Mouse (Mus musculus) intestine, embryonic 14.5 days (tissue): ENCODE measurements around the gene Taok1. TPM values are rescaled to one million over a fixed set of nuclear protein-coding genes. Genes with fewer than 3 reads are reported as not detected.
A peak's percentile ranks its signal among the peaks of the same experiment; 100 is the strongest.

ENCODE experiments used
- ATAC-seq: fragments of 200-750 bp; cut with Nextera tagmentation; replicated peaks from 2 replicates; pipeline ENCODE4 v1.8.0; 2017; ENCODE audit warnings: low read depth, moderate number of reproducible peaks, moderate TSS enrichment, moderate library complexity; ENCODE audit not compliant: low FRiP score, low TSS enrichment
- DNase-seq: peaks from one replicate; pipeline ENCODE4 v3.0.0-alpha.2; 2018; ENCODE audit warnings: low spot score
- H3K27ac ChIP-seq: fragments of 300-500 bp; sonication (generic); 2 replicates; pipeline ENCODE4 v1.5.1; 2014; ENCODE audit warnings: low read depth, mild to moderate bottlenecking, control low read depth
- H3K27me3 ChIP-seq: fragments of 300-500 bp; sonication (generic); replicated peaks from 2 replicates; pipeline ENCODE4 v1.6.1; 2014; ENCODE audit warnings: low read length, control low read depth; ENCODE audit not compliant: control insufficient read depth, insufficient read depth
- H3K36me3 ChIP-seq: fragments of 300-500 bp; sonication (generic); 2 replicates; pipeline ENCODE4 v1.6.1; 2014; ENCODE audit warnings: low read length, control low read depth; ENCODE audit not compliant: control insufficient read depth, insufficient read depth
- H3K4me1 ChIP-seq: fragments of 300-500 bp; sonication (generic); replicated peaks from 2 replicates; pipeline ENCODE4 v1.6.1; 2014; ENCODE audit warnings: low read length, control low read depth, mixed read lengths; ENCODE audit not compliant: control insufficient read depth, insufficient read depth
- H3K4me2 ChIP-seq: fragments of 300-500 bp; sonication (generic); 2 replicates; pipeline ENCODE4 v1.6.1; 2014; ENCODE audit warnings: low read length
- H3K4me3 ChIP-seq: fragments of 300-500 bp; sonication (generic); 2 replicates; pipeline ENCODE4 v1.5.1; 2014; ENCODE audit warnings: low read depth, low read length, control low read depth, mixed read lengths
- H3K9ac ChIP-seq: fragments of 300-500 bp; sonication (generic); 2 replicates; pipeline ENCODE4 v1.6.1; 2014; ENCODE audit warnings: mild to moderate bottlenecking, low read length
- H3K9me3 ChIP-seq: fragments of 300-500 bp; sonication (generic); 2 replicates; pipeline ENCODE4 v1.6.1; 2016; ENCODE audit warnings: low read length, control low read depth; ENCODE audit not compliant: control insufficient read depth
- WGBS: fragments of 180-500 bp; shearing (Covaris S2); extraction: QIAGEN DNeasy Blood & Tissue Kit; methylation state at CpG from one replicate; pipeline ENCODE4 v1.1.7; 2014; 5-methylcytosine and 5-hydroxymethylcytosine counted together
- polyA plus RNA-seq: library from polyadenylated mRNA; unstranded; fragments of >200 nt; fragmentation: Nextera tagmentation; extraction: Ambion mirVana; gene quantifications from 2 replicates; pipeline ENCODE4 v1.2.1, GENCODE M21; 2014

The Taok1 gene
- polyA plus RNA-seq, 1 experiment from 2014 or later = 19.7 TPM

DNA sequence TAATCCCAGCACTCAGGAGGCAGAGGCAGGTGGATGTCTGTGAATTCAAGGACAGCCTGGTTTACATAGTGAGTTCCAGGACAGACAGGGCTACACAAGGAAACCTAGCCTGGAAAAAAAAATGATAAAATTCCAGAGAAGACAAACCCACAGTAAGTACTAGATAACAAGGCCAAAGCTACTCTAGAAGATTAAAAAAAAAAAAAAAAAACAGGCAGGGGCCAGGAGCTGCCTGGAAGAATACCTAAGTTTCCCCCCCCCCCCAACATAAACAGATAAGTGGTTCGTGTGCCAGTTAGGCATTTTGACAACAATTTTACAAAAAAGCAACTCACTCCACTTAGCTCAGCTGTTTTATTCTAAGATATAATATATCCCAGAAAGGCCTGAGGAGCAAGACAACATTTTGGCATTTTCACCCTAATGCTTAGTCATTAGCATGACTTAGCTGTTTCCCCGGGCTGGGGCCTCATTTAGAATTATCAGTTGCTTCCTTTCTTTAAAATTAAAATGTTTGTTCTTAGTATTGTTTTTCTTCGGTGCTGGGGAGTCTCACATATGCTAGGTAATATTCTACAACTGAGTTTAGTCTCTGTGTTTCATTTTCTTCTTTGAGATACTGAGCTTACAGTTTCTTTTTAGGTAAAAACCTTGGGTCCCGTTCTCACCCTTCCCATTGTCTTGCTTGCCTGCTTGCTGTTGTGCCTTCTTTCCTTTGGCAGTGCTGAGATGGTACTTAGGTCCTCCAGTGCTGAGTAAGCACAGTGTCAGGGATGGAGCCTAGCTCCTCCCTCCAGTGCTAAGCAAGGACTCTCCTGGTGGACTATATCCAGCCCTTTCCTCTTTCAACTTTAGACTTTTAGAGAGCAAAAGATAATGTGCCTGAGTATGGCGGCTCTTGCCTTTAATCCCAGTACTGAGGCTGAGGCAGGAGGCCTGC is 19.3 kb upstream of the Taok1 start:
- H3K36me3 ChIP-seq = no peaks in the 10 kb centered on the region
- WGBS = 70% methylated on average over 5 of the region's 5 CpGs
- H3K4me2 ChIP-seq = no peak overlapping the region
- 0 out of 2 replicates have a peak, but pooled peaks cover 3% of the 10 kb centered on the region for H3K27me3 ChIP-seq
- H3K4me1 ChIP-seq = peaks cover 12% of the 10 kb centered on the region
- no peak overlapping the region for H3K4me3 ChIP-seq
- no peak for ATAC-seq
- no peak overlapping the region for H3K9ac ChIP-seq
- no peak overlapping the region for H3K27ac ChIP-seq
- H3K9me3 ChIP-seq = no peaks in the 10 kb centered on the region
- no peak for DNase-seq

DNA sequence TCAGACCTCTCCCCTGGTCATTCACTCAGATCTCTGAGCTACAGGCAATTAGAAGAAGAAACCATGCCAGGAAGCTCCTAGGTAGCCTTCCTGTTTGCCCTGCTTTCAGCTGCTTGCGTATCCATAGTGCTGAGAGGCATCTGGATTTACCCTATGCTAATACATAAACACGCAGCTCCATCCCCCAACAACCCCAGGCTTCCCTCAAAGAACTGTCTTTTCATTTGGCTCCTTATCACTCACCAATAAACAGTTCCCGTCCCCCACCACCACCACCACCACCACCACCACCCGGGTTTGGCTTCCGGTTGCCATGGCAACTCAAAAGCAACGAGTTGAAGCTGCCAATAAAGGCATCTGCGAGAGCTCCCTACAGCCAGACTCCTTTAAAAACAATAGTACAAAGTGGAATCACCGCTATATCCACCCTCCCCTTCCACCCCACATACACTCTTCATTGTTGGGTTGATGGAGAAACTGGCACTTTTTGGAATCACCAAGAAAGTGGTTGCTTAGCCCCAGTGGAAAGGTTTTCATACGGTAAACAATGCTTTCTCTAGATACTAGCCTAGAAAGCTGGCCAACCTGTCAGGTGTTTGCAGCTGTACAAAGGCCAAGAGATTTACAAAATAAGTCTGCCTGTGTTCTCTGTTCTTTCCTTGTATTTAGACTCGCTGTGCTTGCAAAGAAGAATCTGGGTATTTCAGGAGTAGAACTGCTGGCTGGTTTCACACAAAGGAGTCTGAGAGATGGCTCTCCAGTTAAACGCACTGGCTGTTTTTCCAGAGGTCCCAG is 17.6 kb upstream of the Taok1 start:
- H3K27me3 ChIP-seq = 0 out of 2 replicates have a peak, but pooled peaks cover 3% of the 10 kb centered on the region
- H3K9ac ChIP-seq = peak overlapping the region; percentile 27
- peak overlapping the region; percentile 31 for H3K4me3 ChIP-seq
- H3K4me1 ChIP-seq = peaks cover 12% of the 10 kb centered on the region
- ATAC-seq = no peak
- DNase-seq = peak; percentile 60
- WGBS = 12% methylated on average over 11 of the region's 11 CpGs
- H3K27ac ChIP-seq = no peak overlapping the region
- H3K4me2 ChIP-seq = peak overlapping the region; percentile 77
- no peaks in the 10 kb centered on the region for H3K36me3 ChIP-seq
- H3K9me3 ChIP-seq = no peaks in the 10 kb centered on the region

DNA sequence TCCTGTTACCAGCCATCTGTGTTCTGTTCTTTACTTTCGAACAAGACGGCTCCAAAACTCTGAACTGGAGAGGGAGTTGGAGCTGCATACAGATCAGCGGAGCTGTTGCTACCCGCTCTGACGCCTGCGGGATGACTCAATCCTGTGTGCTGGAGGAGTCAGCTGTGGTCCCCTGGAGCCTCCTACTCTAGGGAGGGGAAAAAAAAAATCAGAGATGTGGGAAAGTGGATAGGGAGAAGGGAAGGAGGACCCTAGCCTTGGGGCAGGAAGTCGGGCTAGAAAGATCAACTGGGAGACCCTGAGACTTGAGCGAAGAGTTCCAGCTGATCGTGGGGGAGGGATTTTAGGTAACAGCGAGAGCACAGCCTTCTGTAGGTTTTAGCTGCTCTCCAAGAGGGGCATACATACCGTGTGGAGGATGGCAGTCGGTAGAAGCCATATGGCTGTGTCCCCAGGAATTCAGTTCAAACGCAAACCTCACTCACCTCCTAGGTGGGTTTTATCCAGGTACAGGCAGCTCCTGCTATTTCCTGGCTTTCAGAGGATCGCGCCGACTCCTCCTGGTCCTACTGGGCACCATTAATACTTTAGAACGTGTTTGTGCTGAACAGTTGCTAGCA is 16.9 kb upstream of the Taok1 start:
- peak overlapping the region; percentile 2; the same call in 1 of the 2 replicates for H3K27ac ChIP-seq
- peak overlapping the region; percentile 77 for H3K4me2 ChIP-seq
- DNase-seq (peak; percentile 71), ATAC-seq (no peak; the same call in 1 of the 2 replicates)
- 0 out of 2 replicates have a peak, but pooled peaks cover 3% of the 10 kb centered on the region for H3K27me3 ChIP-seq
- H3K4me1 ChIP-seq = peaks cover 12% of the 10 kb centered on the region
- 1% methylated on average over 17 of the region's 17 CpGs for WGBS
- peak overlapping the region; percentile 27 for H3K9ac ChIP-seq
- no peaks in the 10 kb centered on the region for H3K36me3 ChIP-seq
- H3K9me3 ChIP-seq = no peaks in the 10 kb centered on the region
- H3K4me3 ChIP-seq = peak overlapping the region; percentile 31

DNA sequence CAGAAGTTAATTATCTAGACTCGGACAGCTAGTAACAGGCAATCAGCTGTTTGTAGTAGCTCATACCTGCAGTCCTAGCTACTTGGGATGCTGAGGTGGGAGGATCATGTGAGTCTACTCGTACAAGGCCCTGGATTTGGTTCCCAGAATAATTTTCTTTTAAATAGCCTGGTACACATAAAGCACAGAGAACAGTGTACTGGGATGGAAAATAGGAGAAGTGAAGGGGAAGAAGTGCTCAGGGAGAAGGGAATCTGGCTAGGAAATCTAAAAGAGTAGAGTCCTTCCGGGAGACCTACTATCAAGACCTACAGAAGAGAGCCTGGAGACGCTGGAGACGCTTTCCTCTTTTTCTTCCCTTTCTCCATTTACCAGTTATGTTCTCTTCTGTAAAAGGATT is 16.4 kb upstream of the Taok1 start:
- DNase-seq (no peak), ATAC-seq (no peak)
- WGBS = 28% methylated on average over 5 of the region's 5 CpGs
- H3K4me2 ChIP-seq = peak overlapping the region; percentile 77
- peak overlapping the region; percentile 2; the same call in 1 of the 2 replicates for H3K27ac ChIP-seq
- 0 out of 2 replicates have a peak, but pooled peaks cover 3% of the 10 kb centered on the region for H3K27me3 ChIP-seq
- H3K4me1 ChIP-seq = peaks cover 12% of the 10 kb centered on the region
- H3K4me3 ChIP-seq = peak overlapping the region; percentile 31; the same call in 1 of the 2 replicates
- no peaks in the 10 kb centered on the region for H3K9me3 ChIP-seq
- 0 out of 2 replicates have a peak overlapping the region, but pooled peaks have one; percentile 1 for H3K9ac ChIP-seq
- H3K36me3 ChIP-seq = no peaks in the 10 kb centered on the region

DNA sequence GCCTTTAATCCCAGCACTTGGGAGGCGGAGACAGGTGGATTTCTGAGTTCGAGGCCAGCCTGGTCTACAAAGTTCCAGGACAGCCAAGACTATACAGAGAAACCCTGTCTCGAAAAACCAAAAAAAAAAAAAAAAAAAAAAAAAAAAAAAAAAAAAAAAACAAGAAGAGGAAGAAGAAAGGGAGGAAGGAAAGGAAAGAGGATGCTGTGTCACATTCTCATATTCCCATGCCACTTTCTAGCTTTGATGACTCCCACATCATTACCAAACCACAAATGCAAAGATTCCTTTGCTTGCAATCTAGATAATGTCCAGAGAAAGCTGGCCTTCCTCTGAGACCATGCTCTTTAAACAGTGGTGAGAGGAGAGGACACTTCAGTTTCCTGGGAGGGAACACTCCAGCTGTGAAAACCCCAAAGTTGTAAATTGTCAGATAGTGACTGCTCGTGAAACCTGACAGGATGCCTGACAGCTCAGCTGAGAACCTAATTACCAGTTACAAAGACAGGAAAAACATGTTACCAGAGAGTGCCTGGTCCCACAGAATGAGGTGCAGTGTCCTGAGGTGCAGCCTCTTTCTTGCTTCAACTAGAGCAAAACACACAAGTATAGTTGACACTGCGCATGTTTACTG is 14.4 kb upstream of the Taok1 start:
- ATAC-seq (no peak), DNase-seq (no peak)

DNA sequence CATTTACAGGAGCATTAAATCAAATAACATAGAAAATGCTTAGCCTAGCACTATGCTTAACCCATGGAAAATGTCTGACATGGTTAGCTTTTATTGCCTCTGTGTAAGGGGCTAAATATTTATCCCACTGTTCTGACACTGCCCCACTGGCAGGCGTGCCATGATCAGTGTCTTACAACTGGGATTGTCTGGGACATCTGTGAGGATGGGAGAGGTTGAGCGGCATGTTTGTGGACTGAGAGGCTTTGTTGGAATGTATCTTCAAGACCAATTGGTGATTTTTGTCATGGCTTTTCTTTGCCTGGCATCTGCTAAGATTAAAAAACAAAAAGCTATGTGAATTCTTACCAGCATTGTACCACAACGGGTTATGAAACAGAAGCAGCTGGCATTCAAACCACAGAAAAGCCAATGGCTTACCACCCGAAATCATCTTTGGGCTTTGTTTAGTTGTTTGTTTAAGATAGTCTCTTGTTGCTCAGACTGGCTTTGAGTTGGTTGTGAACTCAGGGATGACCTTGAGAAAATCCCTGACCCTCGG is 7.5 kb upstream of the Taok1 start:
- WGBS = 65% methylated on average over 5 of the region's 5 CpGs
- Histone ChIP-seq H3K27me3 (no peaks in the 10 kb centered on the region), H3K9me3 (no peaks in the 10 kb centered on the region), H3K36me3 (no peaks in the 10 kb centered on the region), H3K27ac (no peak overlapping the region), H3K4me2 (no peak overlapping the region), H3K4me3 (no peak overlapping the region), H3K9ac (no peak overlapping the region), H3K4me1 (no peaks in the 10 kb centered on the region)
- no peak for ATAC-seq
- DNase-seq = no peak

More for the DNA sequence above, 14.4 kb upstream of the Taok1 start:
- Histone ChIP-seq H3K4me1 (peaks cover 12% of the 10 kb centered on the region), H3K9ac (no peak overlapping the region), H3K27me3 (0 out of 2 replicates have a peak, but pooled peaks cover 3% of the 10 kb centered on the region), H3K36me3 (no peaks in the 10 kb centered on the region), H3K4me3 (no peak overlapping the region), H3K27ac (no peak overlapping the region), H3K9me3 (no peaks in the 10 kb centered on the region), H3K4me2 (no peak overlapping the region)
- 66% methylated on average over 5 of the region's 5 CpGs for WGBS

DNA sequence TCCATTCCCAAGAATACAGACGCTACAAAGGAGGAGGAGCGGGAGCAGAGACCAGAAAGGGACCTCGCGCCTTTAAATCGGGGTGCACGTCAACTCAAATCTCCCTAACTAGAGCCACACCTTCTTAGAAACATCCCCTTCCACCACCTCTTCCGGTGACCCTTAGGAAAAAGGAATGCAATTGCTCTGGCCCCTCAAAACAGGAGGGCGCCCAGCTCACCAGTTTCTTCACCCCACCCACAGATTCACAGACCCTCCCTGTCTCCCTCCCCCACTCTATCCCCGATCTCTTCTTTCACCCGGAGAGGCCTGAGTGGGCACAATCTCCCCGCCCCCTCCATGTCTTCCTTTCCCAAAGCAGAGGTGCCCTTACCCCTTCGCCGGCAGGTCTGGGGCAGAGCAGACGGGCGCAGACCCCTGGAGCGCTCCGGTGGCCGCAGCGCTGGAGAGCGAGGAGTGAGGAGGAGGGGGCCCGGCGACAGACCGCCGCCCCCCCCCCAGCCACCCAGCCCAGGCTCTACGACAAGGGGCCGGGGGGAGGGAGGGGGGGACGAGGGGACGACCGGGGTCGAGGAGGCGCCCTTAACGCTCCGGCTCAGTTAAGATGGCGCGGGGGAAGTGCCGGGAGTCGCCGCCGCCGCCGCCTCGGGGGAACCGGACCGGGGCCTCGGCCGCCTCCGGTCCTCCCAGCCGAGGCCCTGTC is 629 bp downstream of the Taok1 start:
- Histone ChIP-seq H3K27me3 (no peaks in the 10 kb centered on the region), H3K36me3 (peaks cover 10% of the 10 kb centered on the region; the same call in 1 of the 2 replicates), H3K9ac (peak overlapping the region; percentile 99), H3K4me1 (peaks cover 13% of the 10 kb centered on the region), H3K9me3 (no peaks in the 10 kb centered on the region), H3K4me3 (peak overlapping the region; percentile 99), H3K4me2 (peak overlapping the region; percentile 90), H3K27ac (peak overlapping the region; percentile 95)
- peak; percentile 66 for ATAC-seq
- DNase-seq = peak; percentile 84
- WGBS = 0% methylated on average over 29 of the region's 48 CpGs
